Mouse (Mus musculus) heart, adult 2 months (tissue): Measurements from ENCODE around the gene Rfx5. TPM values are rescaled to one million over a fixed set of nuclear protein-coding genes. Genes with fewer than 3 reads are reported as not detected.
"Not testable (repeated sequence)": the region's sequence is repeated elsewhere in the genome, so short reads cannot be mapped to it uniquely, and the experiment has no call there.

Experiments
- DNase-seq, 2 experiments: peaks; one replicate each; pipeline ENCODE4 v3.0.0; 2021
- H3K27ac ChIP-seq: fragments of 200-600 bp; 2 replicates; pipeline ENCODE4 v1.8.1; 2022
- H3K27me3 ChIP-seq: fragments of 200-500 bp; 2 replicates; pipeline ENCODE4 v1.6.1; 2012; ENCODE audit warnings: mild to moderate bottlenecking, low read length, inconsistent platforms, mixed read lengths; ENCODE audit not compliant: control insufficient read depth, insufficient read depth
- H3K36me3 ChIP-seq: fragments of 200-500 bp; 2 replicates; pipeline ENCODE4 v1.6.1; 2012; ENCODE audit warnings: low read length, inconsistent platforms; ENCODE audit not compliant: control insufficient read depth, insufficient read depth
- H3K4me1 ChIP-seq: fragments of 200-500 bp; 2 replicates; pipeline ENCODE4 v1.6.1; 2011; ENCODE audit warnings: low read length; ENCODE audit not compliant: control insufficient read depth, insufficient read depth
- H3K4me3 ChIP-seq: fragments of 200-600 bp; 2 replicates; pipeline ENCODE4 v1.8.1; 2022
- H3K79me2 ChIP-seq: fragments of 200-500 bp; replicated peaks from 2 replicates; pipeline ENCODE4 v1.6.1; 2012; ENCODE audit warnings: mild to moderate bottlenecking, inconsistent platforms, low read length, moderate library complexity, mixed read lengths; ENCODE audit not compliant: control insufficient read depth, insufficient read depth
- H3K9ac ChIP-seq: fragments of 200-500 bp; 2 replicates; pipeline ENCODE4 v1.6.1; 2012; ENCODE audit warnings: low read depth, mild to moderate bottlenecking, control low read depth, inconsistent platforms, low read length, mixed read lengths
- CTCF ChIP-seq: fragments of 200-600 bp; IDR thresholded peaks from 2 replicates; pipeline ENCODE4 v1.8.1; 2022; ENCODE audit warnings: antibody characterized with exemption, mild to moderate bottlenecking, moderate library complexity
- EP300 ChIP-seq: fragments of 200-500 bp; IDR thresholded peaks from 2 replicates; pipeline ENCODE4 v1.6.1; 2011; ENCODE audit warnings: low read depth, low read length, control low read depth; ENCODE audit not compliant: insufficient read depth
- POLR2A ChIP-seq: fragments of 200-500 bp; IDR thresholded peaks from 2 replicates; pipeline ENCODE4 v1.6.1; 2011; ENCODE audit warnings: mild to moderate bottlenecking, low read depth, low read length, control low read depth; ENCODE audit not compliant: insufficient read depth
- WGBS: fragments of 180-500 bp; shearing (Covaris S2); methylation state at CpG from one replicate; pipeline ENCODE4 v1.1.7; 2018; 5-methylcytosine and 5-hydroxymethylcytosine counted together
- intact Hi-C: fragments of 180-260 bp; cut with DNase I; formaldehyde crosslinking; loops from one replicate; pipeline ENCODE4 v1.15.1; 2025
- polyA plus RNA-seq: library from polyadenylated mRNA; depleted of rRNA; stranded (reverse); fragments of >200 nt; gene quantifications from 2 replicates; pipeline ENCODE4 v1.2.3, GENCODE M21; 2012
- total RNA-seq, 2 experiments: library from RNA; stranded (reverse); gene quantifications; 2 replicates each; pipeline ENCODE4 v1.2.3; 2021

Rfx5 gene
- total and polyA plus RNA-seq, 3 experiments, result 5.6 to 8.0 (median 6.6) TPM

DNA sequence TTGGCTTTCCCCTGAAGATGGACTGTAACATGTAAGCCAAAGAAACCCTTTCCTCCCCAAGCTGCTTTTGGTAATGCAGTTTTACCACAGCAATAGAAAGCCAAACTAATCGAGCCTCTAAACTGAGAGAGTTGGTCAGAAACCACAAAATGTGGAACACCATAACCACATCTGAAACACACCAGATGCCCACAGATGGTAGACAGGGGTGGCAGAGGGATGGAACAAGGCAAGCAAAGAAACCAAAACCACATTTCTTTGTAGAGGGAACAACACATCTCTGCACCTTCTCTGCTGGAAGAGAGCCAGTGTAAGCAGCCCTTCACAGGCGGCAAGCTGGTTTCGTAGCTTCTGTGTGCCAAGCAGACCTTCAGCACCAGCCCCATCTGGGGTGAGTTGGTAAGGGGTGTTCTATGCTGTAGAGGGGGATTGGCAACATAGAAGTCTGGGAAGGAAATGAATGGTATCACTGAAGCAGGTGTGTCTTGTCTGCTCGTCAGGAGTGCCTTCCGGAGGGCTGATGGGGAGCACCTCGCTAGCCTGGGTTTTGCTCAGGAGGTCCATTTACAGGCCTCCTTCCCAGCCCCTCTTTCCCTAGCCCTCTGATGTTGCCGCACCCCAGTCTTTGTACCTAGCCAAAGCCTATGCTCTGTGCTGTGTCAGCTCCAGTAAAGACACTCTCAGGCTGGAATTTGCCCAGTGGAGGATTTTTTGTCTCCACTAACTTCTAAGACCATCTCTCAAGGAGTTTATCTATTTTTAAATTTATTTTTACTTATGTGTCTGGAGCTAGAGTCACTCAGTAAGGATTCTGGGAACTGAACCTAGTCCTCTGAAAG is 37.8 kb upstream of the Rfx5 start:
- no peaks in the 10 kb centered on the region for H3K79me2 ChIP-seq
- H3K9ac ChIP-seq, result no peak overlapping the region
- no peak overlapping the region for H3K27ac ChIP-seq
- DNase-seq, result peak in 1 of 2 experiments; percentile 7
- WGBS, result 66% methylated on average over 7 of the region's 7 CpGs
- H3K4me1 ChIP-seq, result no peaks in the 10 kb centered on the region
- TF ChIP-seq EP300 (no peak), CTCF (no peak), POLR2A (no peak)
- no peaks in the 10 kb centered on the region for H3K36me3 ChIP-seq
- intact Hi-C loops, result no loop called here
- no peaks in the 10 kb centered on the region for H3K27me3 ChIP-seq
- H3K4me3 ChIP-seq, result no peak overlapping the region

DNA sequence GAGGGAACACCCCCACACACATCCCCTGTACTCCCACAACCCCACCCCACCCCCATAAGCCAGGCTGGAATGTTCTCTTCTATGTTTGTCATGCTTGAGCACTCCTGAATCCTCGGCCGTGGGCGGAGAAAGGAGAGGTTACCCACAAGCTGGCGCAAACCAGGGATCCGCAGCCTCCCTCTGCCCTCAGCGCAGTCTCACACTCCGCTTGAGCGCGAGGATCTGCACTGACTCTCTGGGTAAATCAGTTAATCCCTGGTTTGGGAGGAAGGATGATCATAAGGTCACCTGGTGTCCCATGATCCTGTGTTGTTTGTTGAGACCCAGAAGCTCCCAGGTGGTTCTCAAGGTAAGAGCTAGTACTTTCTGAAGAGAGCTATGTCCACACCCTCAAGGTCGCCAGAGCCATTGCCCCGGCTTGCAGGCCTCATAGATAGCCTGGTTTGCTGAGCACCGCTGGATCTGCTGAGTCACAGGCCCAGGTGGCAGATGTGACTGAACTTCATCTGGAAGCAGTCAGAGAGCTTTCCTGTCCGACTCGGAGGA is 36.0 kb upstream of the Rfx5 start:
- Histone ChIP-seq H3K27me3 (no peaks in the 10 kb centered on the region), H3K4me1 (no peaks in the 10 kb centered on the region), H3K36me3 (no peaks in the 10 kb centered on the region), H3K9ac (no peak overlapping the region), H3K79me2 (no peaks in the 10 kb centered on the region), H3K27ac (no peak overlapping the region), H3K4me3 (no peak overlapping the region)
- peak in 1 of 2 experiments; percentile 15 for DNase-seq
- no peak for TF ChIP-seq POLR2A
- WGBS, result 73% methylated on average over 14 of the region's 14 CpGs
- intact Hi-C loops, result no loop called here

DNA sequence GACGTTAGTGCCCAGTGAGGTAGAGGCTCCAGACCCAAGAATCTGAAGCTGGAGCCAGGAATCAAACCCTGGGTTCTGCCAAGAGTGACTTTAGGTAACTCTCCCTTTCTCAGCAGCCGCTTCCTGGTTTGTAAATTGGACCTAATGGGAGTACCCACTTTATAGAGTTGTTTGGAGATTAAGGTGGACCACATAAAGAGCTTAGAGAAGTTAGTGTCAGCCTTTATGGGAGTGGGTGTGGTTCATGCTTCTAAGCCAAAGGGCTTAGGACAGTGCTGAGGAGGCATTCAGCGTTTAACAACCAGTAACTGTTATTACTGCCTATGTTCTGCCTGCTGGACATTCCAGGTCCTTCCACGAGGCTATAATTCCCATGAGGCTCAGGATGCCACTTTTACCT is 35.0 kb upstream of the Rfx5 start:
- intact Hi-C loops, result no loop called here
- no peaks in the 10 kb centered on the region for H3K79me2 ChIP-seq
- peak in 1 of 2 experiments; percentile 5 for DNase-seq
- no peak overlapping the region for H3K9ac ChIP-seq
- H3K4me1 ChIP-seq, result no peaks in the 10 kb centered on the region
- no peak overlapping the region for H3K27ac ChIP-seq
- no peaks in the 10 kb centered on the region for H3K36me3 ChIP-seq
- TF ChIP-seq POLR2A, result no peak
- TF ChIP-seq CTCF, result no peak
- H3K4me3 ChIP-seq, result no peak overlapping the region
- 72% methylated on average over 4 of the region's 4 CpGs for WGBS
- H3K27me3 ChIP-seq, result no peaks in the 10 kb centered on the region

GRCm38 (mm10) chr3:94921104-94921503 is 32.8 kb upstream of the Rfx5 start:
- TF ChIP-seq POLR2A (no peak), CTCF (no peak), EP300 (no peak)
- Histone ChIP-seq H3K27me3 (no peaks in the 10 kb centered on the region), H3K79me2 (no peaks in the 10 kb centered on the region), H3K4me1 (no peaks in the 10 kb centered on the region), H3K4me3 (no peak overlapping the region), H3K27ac (no peak overlapping the region), H3K36me3 (no peaks in the 10 kb centered on the region), H3K9ac (no peak overlapping the region)
- WGBS, result 33% methylated on average over 3 of the region's 3 CpGs
- intact Hi-C loops, result no loop called here
- peak in 1 of 2 experiments; percentile 17 for DNase-seq

DNA sequence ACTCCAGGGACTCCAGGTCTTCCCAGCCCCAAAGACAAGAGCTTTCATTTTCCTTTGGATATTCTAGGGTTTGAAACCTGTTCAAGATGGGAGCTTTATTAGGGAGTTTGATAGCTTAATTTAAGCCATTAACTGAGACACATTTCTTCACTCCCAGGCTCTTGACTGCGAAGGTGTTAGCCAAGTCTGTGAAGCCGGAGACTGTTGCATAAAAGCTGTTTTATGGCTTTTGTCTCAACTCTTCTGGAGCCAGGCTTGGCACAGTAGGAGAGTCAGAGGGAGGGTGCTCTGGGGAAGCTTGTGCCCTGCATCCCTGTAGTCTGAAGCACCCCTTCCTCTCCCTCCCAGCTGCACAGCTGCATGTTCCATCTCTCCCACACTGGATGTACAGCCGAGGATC is 31.5 kb upstream of the Rfx5 start:
- 47% methylated on average over 3 of the region's 3 CpGs for WGBS
- Histone ChIP-seq H3K27me3 (no peaks in the 10 kb centered on the region), H3K9ac (no peak overlapping the region), H3K36me3 (no peaks in the 10 kb centered on the region), H3K79me2 (no peaks in the 10 kb centered on the region), H3K4me1 (no peaks in the 10 kb centered on the region), H3K4me3 (no peak overlapping the region), H3K27ac (no peak overlapping the region)
- intact Hi-C loops, result no loop called here
- no peak for DNase-seq
- TF ChIP-seq POLR2A, result no peak
- no peak for TF ChIP-seq CTCF

DNA sequence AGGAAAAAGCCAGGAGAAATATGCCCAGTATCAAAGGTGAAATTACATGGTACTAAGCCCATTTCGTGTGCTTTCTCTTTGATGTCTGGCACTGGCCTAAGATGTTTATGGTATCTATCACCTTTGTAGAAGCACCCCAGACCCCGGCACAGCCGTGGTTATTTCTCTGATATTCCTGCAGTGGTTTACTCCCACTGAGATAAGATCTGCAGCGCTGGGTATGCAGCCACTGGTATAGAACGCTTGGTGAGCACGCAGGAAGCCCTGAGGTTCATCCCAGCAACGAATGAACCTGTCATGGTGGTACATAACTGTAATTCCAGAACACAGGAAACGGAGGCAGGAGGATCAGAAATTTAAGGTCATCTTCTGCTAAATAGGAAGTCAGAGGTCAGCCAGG is 29.2 kb upstream of the Rfx5 start:
- H3K27me3 ChIP-seq, result no peaks in the 10 kb centered on the region
- H3K9ac ChIP-seq, result no peak overlapping the region
- intact Hi-C loops, result no loop called here
- 57% methylated on average over 8 of the region's 8 CpGs for WGBS
- TF ChIP-seq EP300 (no peak), POLR2A (no peak), CTCF (no peak)
- no peaks in the 10 kb centered on the region for H3K4me1 ChIP-seq
- no peaks in the 10 kb centered on the region for H3K36me3 ChIP-seq
- H3K27ac ChIP-seq, result no peak overlapping the region
- no peak overlapping the region for H3K4me3 ChIP-seq
- DNase-seq, result no peak
- no peaks in the 10 kb centered on the region for H3K79me2 ChIP-seq

GRCm38 (mm10) chr3:94926301-94926736 is 27.6 kb upstream of the Rfx5 start:
- H3K4me1 ChIP-seq, H3K79me2 ChIP-seq, intact Hi-C loops, DNase-seq, H3K27me3 ChIP-seq, H3K36me3 ChIP-seq, H3K27ac ChIP-seq, H3K9ac ChIP-seq, H3K4me3 ChIP-seq: not testable (repeated sequence)
- WGBS, result 41% methylated on average over 4 of the region's 4 CpGs

GRCm38 (mm10) chr3:94928979-94929378 is 24.9 kb upstream of the Rfx5 start:
- 93% methylated on average over 4 of the region's 4 CpGs for WGBS
- H3K36me3 ChIP-seq, H3K27ac ChIP-seq, DNase-seq, H3K79me2 ChIP-seq, H3K4me1 ChIP-seq, intact Hi-C loops, H3K4me3 ChIP-seq, H3K9ac ChIP-seq, H3K27me3 ChIP-seq: not testable (repeated sequence)
